Mouse (Mus musculus): ENCODE measurements around the gene Clip2.

The Clip2 gene

DNA sequence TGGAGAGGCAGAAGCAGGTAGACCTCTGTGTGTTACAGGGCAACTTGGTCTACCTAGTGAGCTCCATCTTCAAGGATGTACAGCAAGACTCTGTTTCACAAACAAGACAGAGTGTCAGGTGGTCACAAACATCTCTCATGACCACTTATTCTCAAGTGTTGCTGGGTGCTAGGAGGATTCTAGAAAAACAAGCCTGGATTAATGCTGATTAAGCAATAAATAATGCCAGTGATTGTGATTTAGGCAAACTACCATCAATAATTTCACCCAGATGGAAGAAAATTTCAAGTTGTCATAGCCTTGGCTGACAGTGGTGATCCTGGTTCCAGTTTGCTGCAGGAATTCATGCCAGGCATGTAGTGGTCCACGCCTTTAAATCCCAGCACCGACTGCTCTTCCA lies 12.0 kb upstream of the Clip2 start:
- no peak for DNase-seq (ENCODE audit: low read depth, low spot score)

DNA sequence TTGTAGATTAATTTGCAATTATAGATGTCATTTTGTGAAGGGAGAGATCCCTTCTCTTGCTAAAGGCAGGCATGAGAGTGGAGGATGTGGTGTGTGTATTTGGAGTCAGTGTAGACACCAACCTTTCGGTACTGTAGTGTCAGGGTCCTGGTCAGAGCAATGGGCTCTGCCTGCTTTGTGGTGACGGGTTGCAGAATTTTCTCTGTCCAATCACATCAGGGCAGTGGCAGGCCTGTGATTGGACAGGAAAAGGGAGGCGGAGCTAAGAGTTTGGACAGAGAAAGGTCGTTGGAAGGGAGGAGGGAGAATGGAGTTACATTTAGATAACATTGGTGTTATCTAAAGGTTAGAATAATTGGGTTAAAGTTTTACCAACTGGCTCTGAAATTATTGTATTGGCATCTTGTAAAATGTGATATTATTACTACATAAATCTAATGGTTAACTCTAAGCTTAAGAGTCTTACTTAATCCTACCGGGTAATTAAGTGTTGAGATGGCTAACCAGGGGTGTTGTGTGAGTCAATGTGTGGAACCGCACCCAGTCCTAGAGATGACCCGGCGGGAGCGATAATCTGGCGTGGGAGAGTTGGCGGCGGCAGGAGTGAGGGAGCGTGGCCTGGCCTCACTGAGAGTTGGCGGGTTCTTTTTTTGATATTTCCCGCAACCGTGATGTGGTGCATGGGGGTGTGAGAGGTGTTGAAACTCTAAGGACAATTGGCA lies 8.4 kb upstream of the Clip2 start:
- DNase-seq (ENCODE audit: low read depth, low spot score) = no peak

- DNase-seq (ENCODE audit: low read depth, low spot score) = no peak
Observed at GRCm38 (mm10) chr5:134560071-134560449, 7.8 kb upstream of the Clip2 start, which contains the start of gene Syna. Gene Syna (minus strand): TSS chr5:134560171.

DNA sequence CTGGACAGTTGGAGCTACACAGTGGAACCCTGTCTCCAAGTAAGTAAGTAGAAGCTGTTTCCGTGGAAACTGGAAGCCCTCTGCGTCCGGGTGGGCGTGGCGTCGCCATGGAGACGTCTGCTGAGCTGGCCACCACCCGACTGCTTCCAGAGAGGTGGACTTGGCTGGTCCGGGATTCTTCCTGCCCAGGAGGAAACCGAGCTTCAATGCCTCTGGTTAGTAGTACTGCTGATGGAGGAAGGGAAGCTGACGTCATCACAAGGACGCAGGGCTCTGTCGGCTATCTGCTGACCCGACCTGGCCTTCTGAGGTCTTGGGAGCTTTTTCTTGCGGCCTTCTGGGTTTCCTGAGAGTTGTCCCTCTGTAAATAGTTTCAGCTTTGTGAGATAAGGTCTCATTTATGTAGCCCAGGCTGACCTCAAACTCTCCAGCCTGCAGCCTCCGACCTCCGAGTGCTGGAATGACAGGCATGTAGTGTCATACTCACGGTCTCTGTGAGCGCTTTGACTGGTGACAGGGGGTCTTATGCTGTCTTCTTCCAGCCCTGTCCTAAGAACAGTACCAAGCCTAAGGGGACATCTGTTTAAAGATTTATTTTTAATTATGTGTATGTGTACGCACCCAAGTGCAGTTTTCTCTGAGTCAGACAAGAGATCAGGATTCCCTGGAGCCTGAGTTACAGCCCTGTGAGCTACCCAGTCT lies 3.4 kb upstream of the Clip2 start:
- peak; percentile 40 for DNase-seq (ENCODE audit: low read depth, low spot score)

DNA sequence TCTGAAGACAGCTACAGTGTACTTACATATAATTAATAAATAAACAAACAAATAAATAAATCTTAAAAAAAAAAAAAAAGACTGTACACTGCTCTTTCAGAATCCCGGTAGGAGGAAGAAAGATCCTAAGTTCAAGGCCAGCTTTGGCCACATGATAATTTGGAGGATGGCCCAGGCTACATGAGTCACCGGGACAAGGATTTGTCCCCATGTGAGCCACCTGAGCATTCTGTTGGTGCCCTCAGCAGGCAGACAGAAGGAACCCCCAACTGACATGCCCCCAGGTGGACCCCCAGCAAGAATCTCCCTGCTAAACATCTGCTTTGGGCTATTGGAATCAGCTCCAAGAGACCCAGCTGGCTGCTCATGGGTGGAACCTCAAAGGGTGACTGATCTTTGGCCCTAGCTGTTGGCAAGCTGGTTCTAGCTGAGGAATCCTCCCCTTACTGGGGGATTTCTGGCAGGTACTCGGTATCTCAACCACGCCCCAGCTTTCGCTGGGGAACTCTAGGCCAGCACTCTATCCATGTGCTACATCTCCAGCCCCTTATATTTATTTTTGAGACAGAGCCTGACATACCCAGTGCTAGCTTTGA lies 1.8 kb upstream of the Clip2 start:
- DNase-seq (ENCODE audit: low read depth, low spot score) = no peak

DNA sequence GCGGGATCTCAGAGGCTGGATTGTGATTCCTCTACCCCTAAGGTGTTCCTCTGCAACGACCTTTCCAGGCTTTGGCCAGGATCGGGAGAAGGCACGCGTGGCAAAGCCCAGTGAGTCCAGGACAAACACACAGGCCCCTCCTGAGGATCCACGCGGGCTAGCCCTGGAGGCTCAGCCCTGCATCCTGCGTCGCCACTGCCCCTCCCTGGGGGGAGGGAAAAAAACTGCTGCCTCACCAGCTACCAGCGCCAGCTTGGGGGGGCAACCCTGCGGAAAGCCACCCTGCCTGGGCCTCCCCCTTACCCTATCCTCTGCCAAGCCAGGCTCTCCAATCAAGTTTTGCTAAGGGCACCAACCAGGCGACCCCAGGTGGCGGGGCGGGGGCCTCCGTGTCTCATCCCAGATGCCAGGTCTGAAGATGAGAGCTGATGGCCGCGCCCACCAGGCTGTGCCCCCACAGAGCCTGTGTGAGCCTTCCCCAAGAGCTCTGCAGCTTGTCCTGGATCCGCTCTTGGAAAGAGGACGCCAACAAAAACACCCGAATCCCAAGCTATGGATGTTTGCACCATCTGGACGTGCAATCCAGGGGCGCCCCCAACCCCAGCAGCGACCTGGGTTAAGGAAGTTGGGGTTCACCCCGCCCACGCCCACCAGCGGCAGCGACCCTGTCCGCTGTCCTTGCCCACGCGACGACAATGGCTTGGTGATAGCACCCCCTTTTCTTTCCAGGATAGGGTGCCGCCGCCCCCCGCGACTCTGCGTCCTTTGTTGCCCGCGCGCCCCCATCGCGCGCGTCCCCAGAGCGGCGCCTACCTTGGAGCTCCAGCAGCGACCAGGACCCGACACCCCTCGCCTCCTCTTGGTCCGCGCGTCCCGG lies 763 bp downstream of the Clip2 start:
- peak; percentile 39 for DNase-seq (ENCODE audit: low read depth, low spot score)

DNA sequence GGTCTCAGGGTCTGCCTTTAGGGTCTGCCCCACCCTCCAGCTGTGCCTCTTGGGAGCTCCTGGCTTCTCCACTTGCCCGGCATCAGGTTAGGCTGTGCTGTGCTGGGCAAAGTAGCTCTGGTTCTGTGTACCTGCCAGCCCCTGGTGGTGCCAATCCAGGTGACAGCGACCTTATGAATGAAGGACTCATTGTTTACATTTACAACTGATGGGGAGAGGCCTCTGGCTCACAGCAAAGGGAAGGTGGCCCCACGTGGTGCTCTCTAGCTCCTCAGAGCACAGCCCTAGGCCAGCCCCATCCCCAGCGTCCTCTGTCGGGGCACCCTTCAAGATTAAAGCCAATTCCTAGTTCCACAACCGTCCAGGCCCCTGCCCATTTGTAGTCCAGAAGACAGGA lies 1.4 kb downstream of the Clip2 start:
- DNase-seq (ENCODE audit: low read depth, low spot score) = no peak

DNA sequence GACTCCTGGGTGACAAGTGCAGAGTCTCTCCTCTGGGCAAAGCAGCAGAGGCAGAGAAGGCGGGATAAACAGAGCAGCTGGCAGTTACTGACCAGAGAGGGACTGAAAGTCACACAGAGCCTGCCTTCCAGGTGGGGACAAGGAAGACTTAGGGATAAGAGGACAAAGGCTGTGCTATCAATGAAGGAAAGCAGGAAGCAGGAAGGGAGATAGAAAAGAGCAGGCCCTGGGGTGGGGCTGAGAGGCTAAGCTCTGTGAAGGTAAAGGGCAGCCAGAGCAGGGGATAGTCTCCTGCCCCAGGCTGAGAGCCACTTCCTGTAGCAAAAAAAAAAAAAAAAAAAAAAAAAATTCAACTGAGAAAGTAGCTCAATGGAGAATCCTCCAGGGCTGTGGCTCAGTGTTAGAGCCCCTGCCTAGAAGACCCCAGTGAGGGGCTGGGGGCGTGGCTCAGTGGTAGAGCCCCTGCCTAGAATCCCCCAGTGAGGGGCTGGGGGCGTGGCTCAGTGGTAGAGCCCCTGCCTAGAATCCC lies 2.5 kb downstream of the Clip2 start:
- DNase-seq (ENCODE audit: low read depth, low spot score) = no peak

- DNase-seq (ENCODE audit: low read depth, low spot score) = no peak
Observed at GRCm38 (mm10) chr5:134548306-134548705, 3.9 kb downstream of the Clip2 start.

DNA sequence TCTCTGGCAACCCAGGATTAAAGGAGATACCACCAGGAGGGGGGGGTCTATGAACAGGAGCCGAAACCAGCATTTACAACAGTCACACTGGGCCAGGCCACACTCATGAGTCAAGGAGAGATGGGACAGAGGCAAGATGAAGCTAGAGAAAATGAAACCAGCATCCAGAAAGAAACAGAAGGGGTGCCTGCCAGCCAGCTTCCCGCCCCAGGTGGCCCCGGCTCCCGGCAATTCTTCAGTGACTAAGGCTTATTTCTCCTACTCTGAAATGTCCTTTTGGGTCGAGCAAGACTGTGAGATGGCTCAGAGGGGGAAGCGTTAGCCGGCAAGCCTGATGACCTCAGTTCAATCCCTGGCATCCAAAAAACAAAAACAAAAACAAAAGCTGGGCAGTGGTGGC lies 5.4 kb downstream of the Clip2 start:
- DNase-seq (ENCODE audit: low read depth, low spot score) = no peak

GRCm38 (mm10) chr5:134545242-134545629 lies 7.0 kb downstream of the Clip2 start:
- DNase-seq (ENCODE audit: low read depth, low spot score) = no peak

GRCm38 (mm10) chr5:134544516-134545241 lies 7.6 kb downstream of the Clip2 start:
- no peak for DNase-seq (ENCODE audit: low read depth, low spot score)

DNA sequence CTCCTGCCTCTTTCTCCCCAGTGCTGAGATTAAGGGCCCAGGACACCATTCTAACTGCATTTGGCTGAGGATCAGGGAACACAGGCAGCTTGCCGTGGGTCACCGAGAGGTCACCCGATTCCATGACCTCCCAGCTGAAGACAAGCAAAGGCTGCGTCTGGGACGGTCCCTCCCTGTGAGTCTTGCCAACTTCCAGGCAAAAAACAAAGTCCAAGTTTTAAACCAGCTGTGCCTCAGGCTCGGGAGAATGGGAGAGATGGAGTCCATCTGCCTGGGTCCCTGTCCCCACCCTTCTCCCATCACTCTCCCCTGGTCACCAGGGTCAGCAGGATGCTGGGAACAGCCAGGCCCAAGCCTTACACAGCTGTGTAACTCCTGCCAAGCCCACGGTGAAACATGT lies 10.6 kb downstream of the Clip2 start:
- DNase-seq (ENCODE audit: low read depth, low spot score) = no peak

DNA sequence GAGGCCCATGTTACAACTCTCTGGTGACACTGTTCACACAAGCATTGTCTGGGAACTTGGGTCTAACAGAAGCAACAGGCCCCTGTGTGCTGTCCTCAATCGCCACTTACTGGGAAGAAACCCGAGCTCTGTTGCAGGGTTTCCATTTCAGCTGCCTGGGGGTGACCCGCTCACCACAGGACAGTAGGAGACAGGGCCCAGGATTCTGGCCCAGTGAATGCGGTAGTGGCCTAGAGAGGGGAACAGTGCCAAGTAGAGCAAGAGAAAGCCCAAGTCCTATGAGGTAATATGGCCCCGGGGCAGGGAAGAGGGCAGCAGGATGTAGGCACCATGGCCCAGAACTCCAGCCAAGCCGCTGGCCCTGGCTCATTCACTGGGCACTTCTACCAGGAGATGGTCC lies 11.4 kb downstream of the Clip2 start:
- no peak for DNase-seq (ENCODE audit: low read depth, low spot score)

DNA sequence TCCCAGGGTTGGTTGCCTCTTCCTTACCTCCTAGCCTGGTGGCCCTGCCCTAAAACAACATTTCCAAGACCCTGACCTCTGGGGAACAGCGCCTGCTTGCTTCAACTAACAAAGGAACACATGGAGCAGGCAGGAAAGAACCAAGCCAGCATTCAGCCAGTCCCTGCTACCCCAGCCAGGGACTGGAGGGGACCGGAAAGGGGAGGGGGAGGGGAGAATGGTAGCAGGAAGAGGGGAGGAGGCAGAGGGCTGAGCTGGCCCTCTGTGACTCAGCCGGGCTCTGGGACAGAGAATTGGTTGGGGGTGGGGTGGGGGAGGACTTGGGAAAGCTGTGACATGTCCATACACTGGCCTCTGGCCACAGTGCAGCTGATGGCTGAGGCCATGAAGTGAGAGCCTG lies 12.3 kb downstream of the Clip2 start:
- peak; percentile 51 for DNase-seq (ENCODE audit: low read depth, low spot score)

DNA sequence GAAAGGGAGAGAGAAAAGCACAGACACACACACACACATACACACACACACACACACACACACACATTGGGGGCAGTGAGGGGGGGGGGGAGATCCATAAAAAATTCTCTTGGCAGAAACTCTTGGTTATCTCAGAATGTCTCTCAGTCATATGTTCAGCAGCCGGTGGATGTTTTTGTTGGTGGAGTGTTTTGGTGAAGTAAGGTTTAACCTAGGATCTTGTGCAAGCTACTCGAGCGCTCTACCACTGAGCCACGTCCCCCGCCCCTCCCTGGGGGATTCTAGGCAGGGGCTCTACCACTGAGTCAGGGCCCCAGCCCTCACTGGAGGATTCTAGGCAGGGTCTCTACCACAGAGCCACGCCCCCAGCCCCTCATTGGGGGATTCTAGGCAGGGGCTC lies 16.2 kb downstream of the Clip2 start:
- no peak for DNase-seq (ENCODE audit: low read depth, low spot score)

DNA sequence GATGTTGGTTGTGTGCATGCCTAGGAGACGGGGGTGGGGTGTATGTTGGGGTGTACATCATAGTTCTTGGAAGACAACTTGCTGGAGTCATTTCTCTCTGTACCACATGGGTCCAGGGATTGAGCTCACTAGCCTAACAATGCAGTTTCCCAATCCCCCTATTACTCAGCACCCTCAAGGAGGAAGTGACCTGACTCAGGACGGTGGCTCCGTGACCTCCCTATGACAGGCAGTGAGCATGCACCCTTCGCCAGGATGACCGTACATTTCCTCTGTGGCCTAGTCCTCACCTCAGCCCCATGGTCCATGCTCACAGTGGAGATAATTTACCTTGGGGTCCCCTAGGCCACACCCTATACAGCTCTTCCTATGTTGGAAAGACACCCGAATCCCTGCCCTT lies 19.8 kb downstream of the Clip2 start:
- no peak for DNase-seq (ENCODE audit: low read depth, low spot score)

DNA sequence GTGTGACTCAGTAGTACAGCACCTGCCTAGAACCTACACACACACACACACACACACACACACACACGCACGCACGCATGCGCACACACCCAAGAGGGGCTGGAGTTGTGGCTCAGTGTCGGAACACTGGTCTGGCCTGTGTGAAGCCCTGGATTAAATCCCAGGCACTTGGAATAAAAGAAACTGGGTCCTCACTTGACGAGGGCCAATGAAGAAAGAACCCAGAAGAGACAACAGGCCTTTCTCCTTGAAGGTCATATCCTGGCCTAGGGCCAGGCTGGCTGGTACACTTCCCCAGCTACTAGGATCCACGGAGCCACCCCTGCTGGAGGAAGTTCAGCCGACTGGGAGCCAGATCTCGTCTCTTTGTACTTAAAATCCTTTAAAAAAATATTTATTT lies 20.6 kb downstream of the Clip2 start:
- peak; percentile 52 for DNase-seq (ENCODE audit: low read depth, low spot score)

DNA sequence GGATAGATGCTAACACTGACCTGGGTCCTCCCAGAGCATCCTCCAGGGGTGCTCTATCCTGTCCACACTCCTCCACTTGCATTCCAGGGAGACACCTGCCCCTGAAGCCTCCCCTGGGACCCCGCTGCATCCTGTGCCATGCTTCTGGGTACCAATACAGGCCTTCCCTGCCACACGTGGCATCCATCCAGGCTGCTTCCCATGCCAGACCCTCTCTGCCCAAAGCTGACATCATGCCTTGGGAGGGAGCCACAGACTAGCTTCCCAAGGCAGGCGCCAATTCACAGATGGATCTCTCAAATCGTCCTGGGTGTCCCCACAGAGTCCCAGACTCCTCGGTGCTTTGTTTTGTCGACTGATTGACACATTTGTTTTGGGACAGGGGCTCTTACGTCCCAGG lies 21.4 kb downstream of the Clip2 start:
- DNase-seq (ENCODE audit: low read depth, low spot score) = peak; percentile 72

GRCm38 (mm10) chr5:134528488-134528887 lies 23.7 kb downstream of the Clip2 start:
- no peak for DNase-seq (ENCODE audit: low read depth, low spot score)
